Mouse (Mus musculus) midbrain, embryonic 14.5 days (tissue): Measurements from ENCODE around the gene Slc45a1. TPM values are rescaled to one million over a fixed set of nuclear protein-coding genes. Genes with fewer than 3 reads are reported as not detected.

Source experiments
- ATAC-seq: fragments of 200-750 bp; cut with Nextera tagmentation; 2 replicates; pipeline ENCODE4 v1.8.0; 2017; ENCODE audit warnings: moderate number of reproducible peaks, moderate library complexity; ENCODE audit not compliant: low FRiP score, low TSS enrichment
- DNase-seq: peaks from one replicate; pipeline ENCODE4 v3.0.0-alpha.2; 2015
- H3K27ac ChIP-seq: fragments of 300-500 bp; sonication (generic); replicated peaks from 2 replicates; pipeline ENCODE4 v1.5.1; 2014; ENCODE audit warnings: mild to moderate bottlenecking, low read depth, low read length, moderate library complexity
- H3K27me3 ChIP-seq: fragments of 300-500 bp; sonication (generic); 2 replicates; pipeline ENCODE4 v1.6.1; 2014; ENCODE audit warnings: low read length, control low read depth, mixed read lengths; ENCODE audit not compliant: control insufficient read depth, insufficient read depth
- H3K36me3 ChIP-seq: fragments of 300-500 bp; sonication (generic); 2 replicates; pipeline ENCODE4 v1.6.1; 2014; ENCODE audit warnings: low read length, control low read depth; ENCODE audit not compliant: control insufficient read depth, insufficient read depth
- H3K4me1 ChIP-seq: fragments of 300-500 bp; sonication (generic); 2 replicates; pipeline ENCODE4 v1.6.1; 2014; ENCODE audit warnings: mild to moderate bottlenecking, antibody characterized with exemption, low read length, control low read depth; ENCODE audit not compliant: control insufficient read depth, insufficient read depth
- H3K4me2 ChIP-seq: fragments of 300-500 bp; sonication (generic); 2 replicates; pipeline ENCODE4 v1.6.1; 2014; ENCODE audit warnings: mild to moderate bottlenecking, low read length, moderate library complexity
- H3K4me3 ChIP-seq: fragments of 300-500 bp; sonication (generic); replicated peaks from 2 replicates; pipeline ENCODE4 v1.5.1; 2014; ENCODE audit warnings: low read depth, low read length
- H3K9ac ChIP-seq: fragments of 300-500 bp; sonication (generic); replicated peaks from 2 replicates; pipeline ENCODE4 v1.6.1; 2014; ENCODE audit warnings: mild to moderate bottlenecking, low read length, moderate library complexity
- H3K9me3 ChIP-seq: fragments of 300-500 bp; sonication (generic); 2 replicates; pipeline ENCODE4 v1.6.1; 2016; ENCODE audit warnings: low read length, control low read depth, mixed read lengths; ENCODE audit not compliant: control insufficient read depth
- WGBS: fragments of 180-500 bp; shearing (Covaris S2); extraction: QIAGEN DNeasy Blood & Tissue Kit; methylation state at CpG from one replicate; pipeline ENCODE4 v1.1.7; 2014; 5-methylcytosine and 5-hydroxymethylcytosine counted together
- polyA plus RNA-seq: library from polyadenylated mRNA; unstranded; fragments of >200 nt; fragmentation: Nextera tagmentation; extraction: Ambion mirVana; gene quantifications from 2 replicates; pipeline ENCODE4 v1.2.1, GENCODE M21; 2014

Gene Slc45a1
- polyA plus RNA-seq, 1 experiment from 2014 or later, result 28.0 TPM

GRCm38 (mm10) chr4:150583777-150584135 lies 68.2 kb downstream of the Slc45a1 start:
- Histone ChIP-seq H3K27ac (peak overlapping the region; percentile 78), H3K27me3 (no peaks in the 10 kb centered on the region), H3K9me3 (no peaks in the 10 kb centered on the region), H3K4me1 (peaks cover 48% of the 10 kb centered on the region), H3K9ac (no peak overlapping the region), H3K4me2 (0 out of 2 replicates have a peak overlapping the region, but pooled peaks have one; percentile 9), H3K36me3 (no peaks in the 10 kb centered on the region), H3K4me3 (no peak overlapping the region)
- 38% methylated on average over 3 of the region's 3 CpGs for WGBS
- ATAC-seq (no peak), DNase-seq (peak; percentile 55)

GRCm38 (mm10) chr4:150582966-150583776 lies 68.8 kb downstream of the Slc45a1 start:
- Histone ChIP-seq H3K36me3 (no peaks in the 10 kb centered on the region), H3K4me1 (peaks cover 48% of the 10 kb centered on the region), H3K27me3 (no peaks in the 10 kb centered on the region), H3K27ac (peak overlapping the region; percentile 78), H3K4me3 (no peak overlapping the region), H3K9me3 (no peaks in the 10 kb centered on the region), H3K9ac (no peak overlapping the region; the same call in 1 of the 2 replicates), H3K4me2 (0 out of 2 replicates have a peak overlapping the region, but pooled peaks have one; percentile 9)
- ATAC-seq, result no peak
- peak; percentile 57 for DNase-seq
- WGBS, result 32% methylated on average over 13 of the region's 13 CpGs

- peak overlapping the region; percentile 45; the same call in 1 of the 2 replicates for H3K27ac ChIP-seq
- no peak for DNase-seq
These were observed 69.8 kb downstream of the Slc45a1 start for GRCm38 (mm10) chr4:150581931-150582723.

More at GRCm38 (mm10) chr4:150581931-150582723, 69.8 kb downstream of the Slc45a1 start:
- no peak for ATAC-seq
- 72% methylated on average over 10 of the region's 10 CpGs for WGBS
- H3K4me1 ChIP-seq, result peaks cover 41% of the 10 kb centered on the region
- no peaks in the 10 kb centered on the region for H3K9me3 ChIP-seq
- no peak overlapping the region for H3K4me3 ChIP-seq
- H3K4me2 ChIP-seq, result no peak overlapping the region
- no peaks in the 10 kb centered on the region for H3K27me3 ChIP-seq
- no peak overlapping the region for H3K9ac ChIP-seq
- H3K36me3 ChIP-seq, result no peaks in the 10 kb centered on the region

Other genes starting within 250 kb of the Slc45a1 start
- 20.1 and 25.3 TPM in 2 replicates for gene Errfi1, start 201.7 kb upstream of the Slc45a1 start, polyA plus RNA-seq